Mouse (Mus musculus) neutrophil, adult 59 days (primary cell): ENCODE measurements around the gene Capn15. TPM values are rescaled to one million over a fixed set of nuclear protein-coding genes. Genes with fewer than 3 reads are reported as not detected.

Source experiments
- total RNA-seq, 2 experiments: library from RNA; stranded (reverse); gene quantifications; 1 replicate in 1 of 2; 2 replicates in 1 of 2; pipeline ENCODE4 v1.2.4; 2023

The Capn15 gene
- total RNA-seq: 10 to 100 TPM; 13.5 to 19.1 TPM

GRCm38 (mm10) chr17:25985306-25986294 lies at the start of gene Capn15:
TSS of gene Capn15 (minus strand) at chr17:25985796.

GRCm38 (mm10) chr17:25951803-25952623 lies 33.6 kb downstream of the Capn15 start, which contains the start of gene A930017K11Rik:
TSS of gene A930017K11Rik (minus strand) at chr17:25952565.

GRCm38 (mm10) chr17:25944366-25945163 lies 41.0 kb downstream of the Capn15 start, which contains the start of the genes Pigq and Nhlrc4:
TSS of gene Pigq (minus strand) at chr17:25944936.
TSS of gene Nhlrc4 (minus strand) at chr17:25944961.

GRCm38 (mm10) chr17:25919144-25919785 lies 66.3 kb downstream of the Capn15 start, which contains the start of gene Rab40c:
TSS of gene Rab40c (minus strand) at chr17:25919727.

Other genes with a start within 250 kb of the Capn15 start
- under 1 TPM in 1 of 2 experiments, not detected in 1; 0.13 TPM for gene Mslnl, start 249.8 kb downstream of the Capn15 start, total RNA-seq
- gene Msln, start 231.4 kb downstream of the Capn15 start, total RNA-seq: not detected
- gene Narfl, start 212.0 kb downstream of the Capn15 start, total RNA-seq: 10 to 100 TPM; 25.5 to 25.9 TPM
- 10 to 100 TPM; 13.5 to 17.7 TPM for gene Haghl, start 200.1 kb downstream of the Capn15 start, total RNA-seq
- not detected for gene Ccdc78, start 199.2 kb downstream of the Capn15 start, total RNA-seq
- 10 to 100 TPM; 32.0 to 35.0 TPM for gene Fam173a, start 192.9 kb downstream of the Capn15 start, total RNA-seq
- not detected for gene AC134908.4, start 190.1 kb downstream of the Capn15 start, total RNA-seq
- gene Metrn, start 188.7 kb downstream of the Capn15 start, total RNA-seq: 10 to 100 TPM; 14.4 to 17.6 TPM
- gene Fbxl16, start 176.7 kb downstream of the Capn15 start, total RNA-seq: not detected
- 10 to 100 TPM; 12.5 to 13.4 TPM for gene Wdr24, start 162.2 kb downstream of the Capn15 start, total RNA-seq
- gene Jmjd8, start 156.9 kb downstream of the Capn15 start, total RNA-seq: 10 to 100 TPM; 10.6 to 14.6 TPM
- 10 to 100 TPM; 43.4 to 51.8 TPM for gene Stub1, start 152.4 kb downstream of the Capn15 start, total RNA-seq
- gene Rhbdl1, start 148.5 kb downstream of the Capn15 start, total RNA-seq: 1 to 10 TPM; 1.2 to 2.7 TPM
- gene Gm20683, start 144.0 kb downstream of the Capn15 start, total RNA-seq: 1 to 10 TPM; 1.3 to 1.8 TPM
- gene Rhot2, start 140.9 kb downstream of the Capn15 start, total RNA-seq: 10 to 100 TPM; 26.9 to 30.9 TPM
- 10 to 100 TPM; 20.0 to 21.9 TPM for gene Wdr90, start 124.3 kb downstream of the Capn15 start, total RNA-seq
- 1 to 10 TPM; 3.5 to 4.6 TPM for gene Mcrip2, start 117.0 kb downstream of the Capn15 start, total RNA-seq
- 10 to 100 TPM; 10.1 to 10.6 TPM for gene Mettl26, start 110.7 kb downstream of the Capn15 start, total RNA-seq
- 1 to 10 TPM; 3.2 to 4.9 TPM for gene Wfikkn1, start 104.9 kb downstream of the Capn15 start, total RNA-seq
- 10 to 100 TPM; 16.9 to 19.1 TPM for gene Rab40c, start 66.1 kb downstream of the Capn15 start, total RNA-seq
- gene Pigq, start 40.9 kb downstream of the Capn15 start, total RNA-seq: 10 to 100 TPM; 45.9 to 71.2 TPM
- gene Nhlrc4, start 40.8 kb downstream of the Capn15 start, total RNA-seq: under 1 TPM in 1 of 2 experiments, not detected in 1; 0.22 TPM
- gene A930017K11Rik, start 33.2 kb downstream of the Capn15 start, total RNA-seq: not detected
- 1 to 10 TPM; 1.5 to 2.1 TPM for gene Rab11fip3, start 83.8 kb upstream of the Capn15 start, total RNA-seq
- 1 to 10 TPM; 4.0 TPM for gene Decr2, start 104.5 kb upstream of the Capn15 start, total RNA-seq
- 1 to 10 TPM; 2.3 to 4.5 TPM for gene Nme4, start 109.8 kb upstream of the Capn15 start, total RNA-seq
- gene Tmem8, start 127.5 kb upstream of the Capn15 start, total RNA-seq: 10 to 100 TPM; 59.5 to 72.0 TPM
- 10 to 100 TPM; 32.3 to 32.6 TPM for gene Mrpl28, start 137.7 kb upstream of the Capn15 start, total RNA-seq
- gene Axin1, start 152.9 kb upstream of the Capn15 start, total RNA-seq: 10 to 100 TPM; 39.0 to 40.7 TPM
- 1 to 10 TPM; 1.5 to 3.1 TPM for gene Pdia2, start 213.3 kb upstream of the Capn15 start, total RNA-seq
- under 1 TPM in 1 of 2 experiments, not detected in 1; 0.77 TPM for gene Rgs11, start 217.2 kb upstream of the Capn15 start, total RNA-seq
- gene Arhgdig, start 222.0 kb upstream of the Capn15 start, total RNA-seq: under 1 TPM in 1 of 2 experiments, not detected in 1; 0.58 TPM